8 mouse cellular contexts compared by ENCODE assay signal in the genomic region with DNA sequence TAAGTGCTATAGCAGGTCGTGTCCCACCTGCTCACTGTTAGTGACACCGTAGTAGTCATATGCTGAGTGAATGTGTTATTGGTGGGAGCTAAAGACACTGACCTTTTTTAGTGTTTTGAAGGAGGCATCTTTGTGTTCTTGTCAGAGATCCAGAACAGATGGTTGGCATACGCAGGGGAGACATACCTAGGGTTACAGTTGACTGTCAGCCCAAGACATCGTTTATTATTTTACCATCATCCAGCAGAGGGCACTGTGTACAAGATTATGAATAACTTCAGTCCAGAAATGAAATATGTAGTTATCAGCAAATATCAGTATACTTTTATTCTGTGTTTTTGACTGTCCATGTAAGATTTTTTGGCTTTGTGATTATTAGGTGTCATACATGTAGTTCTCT.
DNase-seq lines count a peak whose midpoint lies in the region; ATAC-seq lines count a peak whose summit lies in the region.

No protein-coding gene starts in this region.

- DNase-seq in heart, adult 18-20 months, result peak; percentile 36 to 67
- DNase-seq in heart, postnatal 25 days (ENCODE audit: low spot score), result no peak
- peak; percentile 12 for DNase-seq in thymus, postnatal 14 days
- no peak for DNase-seq in thymus, postnatal 4 days
- peak; percentile 64 for DNase-seq in embryo, embryonic 10.5 days (ENCODE audit: low spot score)
- no peak for DNase-seq in layer of hippocampus, postnatal 10 days (ENCODE audit: low spot score in 2 of 2)
- no peak for DNase-seq in layer of hippocampus, postnatal 36 days

- intact Hi-C loops in heart, postnatal 25 days (cut with DNase I), result loop anchor here (5.0 to 10.0 kb wide), 2 partner anchors 266 to 369 kb away; partner anchors contain the start of gene Dact2

- ATAC-seq in megakaryocyte progenitor cell, adult 5-6 weeks (replicated peaks; ENCODE audit: poor library complexity), result peak; percentile 84

Comparison
In these comparisons a context has a peak if more than half of its experiments do, and no peak if none do; other contexts are left out.
1. DNase-seq: peak in heart, adult 18-20 months (2 of 2), thymus, postnatal 14 days (single experiment) and embryo, embryonic 10.5 days (single experiment); none in heart, postnatal 25 days (single experiment), thymus, postnatal 4 days (single experiment), layer of hippocampus, postnatal 10 days (0 of 2) and layer of hippocampus, postnatal 36 days (0 of 2).